Mouse (Mus musculus) olfactory bulb, adult 2 months (tissue): ENCODE measurements at regions not wholly inside any gene's neighbourhood (a gene's known extent, or its start where the extent isn't known, plus 50 kb on each side); places are given as distances from the start of the nearest gene placed in this dataset.

Experiments
- CTCF ChIP-seq: fragments of 200-500 bp; IDR thresholded peaks from 2 replicates; pipeline ENCODE4 v1.5.1; 2012; ENCODE audit warnings: low read depth, mild to moderate bottlenecking, low read length, moderate library complexity; ENCODE audit not compliant: insufficient read depth
- POLR2A ChIP-seq: fragments of 200-500 bp; IDR thresholded peaks from 2 replicates; pipeline ENCODE4 v1.6.1; 2012; ENCODE audit warnings: mild to moderate bottlenecking, low read depth, low read length, moderate library complexity; ENCODE audit not compliant: insufficient read depth

DNA sequence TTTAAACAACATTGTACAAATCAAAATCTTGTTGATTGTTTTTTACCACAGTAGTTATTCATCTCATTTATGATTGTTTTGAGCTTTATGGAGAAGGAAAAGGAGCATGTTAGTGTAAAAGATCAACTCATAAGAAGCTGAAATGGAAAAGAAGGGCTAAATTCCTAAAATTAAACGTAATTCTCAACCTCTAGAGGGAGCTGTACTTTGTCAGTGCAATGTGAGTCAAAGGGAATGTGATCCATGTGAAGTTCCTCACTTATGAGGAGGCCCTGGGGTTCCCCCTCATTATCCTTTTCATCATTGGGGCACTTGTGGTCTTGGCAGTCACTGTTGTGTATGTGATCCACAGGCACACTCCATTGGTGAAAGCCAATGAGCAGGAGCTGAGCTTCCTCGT is 54.0 kb upstream of the Vmn2r7 start:
- TF ChIP-seq POLR2A (no peak), CTCF (no peak)
